Mouse (Mus musculus) gastrocnemius, postnatal 4 days (tissue): ENCODE results near the gene Sephs1. TPM values are rescaled to one million over a fixed set of nuclear protein-coding genes. Genes with fewer than 3 reads are reported as not detected.

Experiments used
- total RNA-seq, 2 experiments: library from RNA; stranded (reverse); gene quantifications; 2 replicates each; pipeline ENCODE4 v1.2.3; 2021

Gene Sephs1
- total RNA-seq, 2 experiments from 2014 or later: 38.9 to 39.9 TPM

Other genes with a start within 250 kb of the Sephs1 start
- 10 to 100 TPM; 31.2 to 39.1 TPM for gene Prpf18, start 229.5 kb upstream of the Sephs1 start, total RNA-seq
- gene Bend7, start 163.7 kb upstream of the Sephs1 start, total RNA-seq: 1 to 10 TPM; 2.6 to 2.7 TPM
- gene Phyh, start 37.5 kb downstream of the Sephs1 start, total RNA-seq: 10 to 100 TPM; 31.9 to 36.5 TPM
- under 1 TPM in 1 of 2 experiments, not detected in 1; 0.52 TPM for gene Ucma, start 94.6 kb downstream of the Sephs1 start, total RNA-seq
- 1 to 10 TPM; 6.6 to 9.2 TPM for gene Mcm10, start 131.2 kb downstream of the Sephs1 start, total RNA-seq
- 10 to 100 TPM; 11.4 to 12.3 TPM for gene Optn, start 182.5 kb downstream of the Sephs1 start, total RNA-seq